Mouse (Mus musculus): ENCODE results near the gene Naglu. TPM values are rescaled to one million over a fixed set of nuclear protein-coding genes. Genes with fewer than 3 reads are reported as not detected.
"Not testable (repeated sequence)": the region's sequence is repeated elsewhere in the genome, so short reads cannot be mapped to it uniquely, and the experiment has no call there.

The Naglu gene
- polyA plus RNA-seq, 1 experiment from 2014 or later = 19.3 TPM

- ATAC-seq (peak; percentile 96), DNase-seq (peak; percentile 100)
- peak within 1 kb of the TSS; percentile 88 for H3K4me2 ChIP-seq (ENCODE audit: low read depth, low read length)
- peak within 1 kb of the TSS; percentile 94 for H3K27ac ChIP-seq (ENCODE audit: low read depth)
- H3K27me3 ChIP-seq (ENCODE audit: insufficient read depth, low read length) = no peaks in the 10 kb centered on the region
- peaks cover 4% of the 10 kb centered on the region; the same call in 1 of the 2 replicates for H3K36me3 ChIP-seq (replicated peaks; ENCODE audit: insufficient read depth, low read length)
- under 1% methylated on average over 61 of the region's 61 CpGs for WGBS (ENCODE audit: insufficient replicate concordance)
- H3K4me3 ChIP-seq (ENCODE audit: low read depth, low read length) = peak within 1 kb of the TSS; percentile 86
- peak within 1 kb of the TSS; percentile 88 for H3K9ac ChIP-seq (replicated peaks)
- H3K4me1 ChIP-seq (ENCODE audit: insufficient read depth) = peaks cover 23% of the 10 kb centered on the region
- no peaks in the 10 kb centered on the region for H3K9me3 ChIP-seq (ENCODE audit: low read length)
- TF ChIP-seq EP300 (IDR thresholded peaks at IDR 0.05; ENCODE audit: low read depth) (no peak), CTCF (IDR thresholded peaks at IDR 0.05; ENCODE audit: low read depth) (no peak)
These were observed 50.1 kb downstream of the Naglu start, which contains the start of the genes Retreg3 and Tubg1 for GRCm38 (mm10) chr11:101119761-101120544. TSS of gene Retreg3 (minus strand) at chr11:101119893. TSS of gene Tubg1 (plus strand) at chr11:101119938.

- Histone ChIP-seq H3K4me3 (ENCODE audit: low read depth, low read length) (peak overlapping the region; percentile 86), H3K36me3 (replicated peaks; ENCODE audit: insufficient read depth, low read length) (peaks cover 4% of the 10 kb centered on the region), H3K27me3 (ENCODE audit: insufficient read depth, low read length) (no peaks in the 10 kb centered on the region), H3K9ac (replicated peaks) (peak overlapping the region; percentile 71), H3K9me3 (ENCODE audit: low read length) (no peaks in the 10 kb centered on the region), H3K27ac (ENCODE audit: low read depth) (peak overlapping the region; percentile 81), H3K4me2 (ENCODE audit: low read depth, low read length) (peak overlapping the region; percentile 88), H3K4me1 (ENCODE audit: insufficient read depth) (peaks cover 19% of the 10 kb centered on the region)
- TF ChIP-seq EP300 (IDR thresholded peaks at IDR 0.05; ENCODE audit: low read depth) (no peak), CTCF (IDR thresholded peaks at IDR 0.05; ENCODE audit: low read depth) (no peak)
- DNase-seq (peak; percentile 28), ATAC-seq (no peak)
- 22% methylated on average over 19 of the region's 19 CpGs for WGBS (ENCODE audit: insufficient replicate concordance)
These were observed 50.9 kb downstream of the Naglu start for GRCm38 (mm10) chr11:101120545-101121188.

- WGBS (ENCODE audit: insufficient replicate concordance) = 88% methylated on average over 8 of the region's 8 CpGs
- H3K4me3 ChIP-seq (ENCODE audit: low read depth, low read length); DNase-seq; H3K4me1 ChIP-seq (ENCODE audit: insufficient read depth); H3K9me3 ChIP-seq (ENCODE audit: low read length); ATAC-seq; H3K27me3 ChIP-seq (ENCODE audit: insufficient read depth, low read length); H3K4me2 ChIP-seq (ENCODE audit: low read depth, low read length); H3K9ac ChIP-seq (replicated peaks); H3K27ac ChIP-seq (ENCODE audit: low read depth): not testable (repeated sequence)
- H3K36me3 ChIP-seq (replicated peaks; ENCODE audit: insufficient read depth, low read length) = peaks cover 10% of the 10 kb centered on the region
These were observed 54.7 kb downstream of the Naglu start for GRCm38 (mm10) chr11:101124494-101124893.

- not testable (repeated sequence) for ATAC-seq; H3K4me2 ChIP-seq (ENCODE audit: low read depth, low read length)
- peaks cover 10% of the 10 kb centered on the region for H3K36me3 ChIP-seq (replicated peaks; ENCODE audit: insufficient read depth, low read length)
These were observed 55.2 kb downstream of the Naglu start for GRCm38 (mm10) chr11:101125008-101125407.

GRCm38 (mm10) chr11:101127075-101127474, 57.3 kb downstream of the Naglu start:
- TF ChIP-seq EP300 (IDR thresholded peaks at IDR 0.05; ENCODE audit: low read depth) = no peak
- TF ChIP-seq CTCF (IDR thresholded peaks at IDR 0.05; ENCODE audit: low read depth) = peak; percentile 41; the same call in 1 of the 2 replicates
- Histone ChIP-seq H3K4me1 (ENCODE audit: insufficient read depth) (peaks cover 3% of the 10 kb centered on the region; the same call in 1 of the 2 replicates), H3K36me3 (replicated peaks; ENCODE audit: insufficient read depth, low read length) (peaks cover 10% of the 10 kb centered on the region), H3K9me3 (ENCODE audit: low read length) (no peaks in the 10 kb centered on the region), H3K4me2 (ENCODE audit: low read depth, low read length) (no peak overlapping the region), H3K27me3 (ENCODE audit: insufficient read depth, low read length) (no peaks in the 10 kb centered on the region), H3K4me3 (ENCODE audit: low read depth, low read length) (no peak overlapping the region), H3K9ac (replicated peaks) (no peak overlapping the region), H3K27ac (ENCODE audit: low read depth) (no peak overlapping the region)
- WGBS (ENCODE audit: insufficient replicate concordance) = 82% methylated on average over 1 of the region's 1 CpGs
- DNase-seq = no peak
- no peak for ATAC-seq

More at GRCm38 (mm10) chr11:101125008-101125407, 55.2 kb downstream of the Naglu start:
- H3K9me3 ChIP-seq (ENCODE audit: low read length); H3K4me1 ChIP-seq (ENCODE audit: insufficient read depth); H3K27ac ChIP-seq (ENCODE audit: low read depth); H3K4me3 ChIP-seq (ENCODE audit: low read depth, low read length); H3K27me3 ChIP-seq (ENCODE audit: insufficient read depth, low read length); H3K9ac ChIP-seq (replicated peaks); DNase-seq: not testable (repeated sequence)
- 96% methylated on average over 6 of the region's 9 CpGs for WGBS (ENCODE audit: insufficient replicate concordance)

Small RNA genes lying within 50 kb of the gene (microRNA-seq; reads per million reads assigned to microRNA genes)
- gene Mir6928 = 2.0 reads per million

Other genes starting within 250 kb of the Naglu start
- gene Stat5b, start 219.3 kb upstream of the Naglu start, polyA plus RNA-seq (2015; fragmentation: Nextera tagmentation; extraction: Ambion mirVana) = 15.4 and 16.4 TPM in 2 replicates
- 4.7 and 6.0 TPM in 2 replicates for gene Stat5a, start 210.7 kb upstream of the Naglu start, polyA plus RNA-seq (2015; fragmentation: Nextera tagmentation; extraction: Ambion mirVana)
- gene Stat3, start 130.5 kb upstream of the Naglu start, polyA plus RNA-seq (2015; fragmentation: Nextera tagmentation; extraction: Ambion mirVana) = 44.9 and 53.7 TPM in 2 replicates
- gene Cavin1, start 99.1 kb upstream of the Naglu start, polyA plus RNA-seq (2015; fragmentation: Nextera tagmentation; extraction: Ambion mirVana) = 27.5 and 28.5 TPM in 2 replicates
- 25.0 and 29.4 TPM in 2 replicates for gene Atp6v0a1, start 60.6 kb upstream of the Naglu start, polyA plus RNA-seq (2015; fragmentation: Nextera tagmentation; extraction: Ambion mirVana)
- gene Hsd17b1, start 8.4 kb downstream of the Naglu start, polyA plus RNA-seq (2015; fragmentation: Nextera tagmentation; extraction: Ambion mirVana) = 0.23 and 0.33 TPM in 2 replicates
- gene Coasy, start 12.6 kb downstream of the Naglu start, polyA plus RNA-seq (2015; fragmentation: Nextera tagmentation; extraction: Ambion mirVana) = 38.5 and 42.9 TPM in 2 replicates
- 24.1 and 26.1 TPM in 2 replicates for gene Mlx, start 17.3 kb downstream of the Naglu start, polyA plus RNA-seq (2015; fragmentation: Nextera tagmentation; extraction: Ambion mirVana)
- 8.1 and 8.2 TPM in 2 replicates for gene Psmc3ip, start 25.4 kb downstream of the Naglu start, polyA plus RNA-seq (2015; fragmentation: Nextera tagmentation; extraction: Ambion mirVana)
- 9.2 and 9.4 TPM in 2 replicates for gene Retreg3, start 49.9 kb downstream of the Naglu start, polyA plus RNA-seq (2015; fragmentation: Nextera tagmentation; extraction: Ambion mirVana)
- gene Tubg1, start 49.9 kb downstream of the Naglu start, polyA plus RNA-seq (2015; fragmentation: Nextera tagmentation; extraction: Ambion mirVana) = 19.0 and 20.8 TPM in 2 replicates
- gene Tubg2, start 85.9 kb downstream of the Naglu start, polyA plus RNA-seq (2015; fragmentation: Nextera tagmentation; extraction: Ambion mirVana) = 0.12 and 0.22 TPM in 2 replicates
- gene Cntnap1, start 100.5 kb downstream of the Naglu start, polyA plus RNA-seq (2015; fragmentation: Nextera tagmentation; extraction: Ambion mirVana) = 1.4 and 1.5 TPM in 2 replicates
- 1.6 and 3.4 TPM in 2 replicates for gene Plekhh3, start 101.3 kb downstream of the Naglu start, polyA plus RNA-seq (2015; fragmentation: Nextera tagmentation; extraction: Ambion mirVana)
- 0.09 TPM in 2 replicates for gene Ccr10, start 105.4 kb downstream of the Naglu start, polyA plus RNA-seq (2015; fragmentation: Nextera tagmentation; extraction: Ambion mirVana)
- gene Ezh1, start 156.5 kb downstream of the Naglu start, polyA plus RNA-seq (2015; fragmentation: Nextera tagmentation; extraction: Ambion mirVana) = 4.2 and 5.0 TPM in 2 replicates
- 34.8 and 38.4 TPM in 2 replicates for gene Ramp2, start 176.0 kb downstream of the Naglu start, polyA plus RNA-seq (2015; fragmentation: Nextera tagmentation; extraction: Ambion mirVana)
- gene Vps25, start 183.7 kb downstream of the Naglu start, polyA plus RNA-seq (2015; fragmentation: Nextera tagmentation; extraction: Ambion mirVana) = 75.9 and 81.1 TPM in 2 replicates
- gene Wnk4, start 190.6 kb downstream of the Naglu start, polyA plus RNA-seq (2015; fragmentation: Nextera tagmentation; extraction: Ambion mirVana) = 1.6 and 2.2 TPM in 2 replicates
- gene Cntd1, start 209.0 kb downstream of the Naglu start, polyA plus RNA-seq (2015; fragmentation: Nextera tagmentation; extraction: Ambion mirVana) = 0.19 and 0.29 TPM in 2 replicates
- gene Coa3, start 209.1 kb downstream of the Naglu start, polyA plus RNA-seq (2015; fragmentation: Nextera tagmentation; extraction: Ambion mirVana) = 79.9 and 86.6 TPM in 2 replicates
- gene Becn1, start 232.3 kb downstream of the Naglu start, polyA plus RNA-seq (2015; fragmentation: Nextera tagmentation; extraction: Ambion mirVana) = 65.1 and 72.3 TPM in 2 replicates
- gene Psme3, start 246.2 kb downstream of the Naglu start, polyA plus RNA-seq (2015; fragmentation: Nextera tagmentation; extraction: Ambion mirVana) = 78.4 and 78.8 TPM in 2 replicates